Mouse (Mus musculus): ENCODE results near the gene Tgfbr2.

- TF ChIP-seq CTCF (IDR thresholded peaks at IDR 0.05; ENCODE audit: borderline replicate concordance, insufficient read depth, low read length) (no peak), POLR2A (IDR thresholded peaks at IDR 0.05; ENCODE audit: low read depth, low read length) (no peak)
Measured at GRCm38 (mm10) chr9:116099596-116099993, 75.6 kb downstream of the Tgfbr2 start.

All from embryonic fibroblast, embryonic 13.5 days (primary cell).